Mouse (Mus musculus) heart, embryonic 12.5 days (tissue): ENCODE measurements around the gene Rdm1. TPM values are rescaled to one million over a fixed set of nuclear protein-coding genes. Genes with fewer than 3 reads are reported as not detected.

ENCODE experiments used
- ATAC-seq: fragments of 200-750 bp; cut with Nextera tagmentation; 2 replicates; pipeline ENCODE4 v1.8.0; 2017; ENCODE audit warnings: moderate TSS enrichment, moderate library complexity; ENCODE audit not compliant: insufficient number of reproducible peaks, low FRiP score
- H3K27ac ChIP-seq: fragments of 300-500 bp; sonication (generic); 2 replicates; pipeline ENCODE4 v1.5.1; 2016; ENCODE audit warnings: mild to moderate bottlenecking, moderate library complexity; ENCODE audit not compliant: poor library complexity, severe bottlenecking
- H3K27me3 ChIP-seq: fragments of 300-500 bp; sonication (generic); replicated peaks from 2 replicates; pipeline ENCODE4 v1.6.1; 2016; ENCODE audit warnings: mild to moderate bottlenecking, moderate library complexity
- H3K36me3 ChIP-seq: fragments of 300-500 bp; sonication (generic); 2 replicates; pipeline ENCODE4 v1.6.1; 2016; ENCODE audit warnings: mild to moderate bottlenecking, moderate library complexity
- H3K4me1 ChIP-seq: fragments of 300-500 bp; sonication (generic); replicated peaks from 2 replicates; pipeline ENCODE4 v1.6.1; 2016; ENCODE audit warnings: mild to moderate bottlenecking
- H3K4me2 ChIP-seq: fragments of 300-500 bp; sonication (generic); 2 replicates; pipeline ENCODE4 v1.6.1; 2016; ENCODE audit warnings: mild to moderate bottlenecking, moderate library complexity
- H3K4me3 ChIP-seq: fragments of 300-500 bp; sonication (generic); 2 replicates; pipeline ENCODE4 v1.5.1; 2016; ENCODE audit warnings: mild to moderate bottlenecking
- H3K9ac ChIP-seq: fragments of 300-500 bp; sonication (generic); 2 replicates; pipeline ENCODE4 v1.6.1; 2016; ENCODE audit warnings: mild to moderate bottlenecking, moderate library complexity
- H3K9me3 ChIP-seq: fragments of 300-500 bp; sonication (generic); replicated peaks from 2 replicates; pipeline ENCODE4 v1.6.1; 2016; ENCODE audit warnings: mild to moderate bottlenecking, moderate library complexity
- WGBS: fragments of 180-500 bp; shearing (Covaris S2); methylation state at CpG from one replicate; pipeline ENCODE4 v1.1.7; 2016; 5-methylcytosine and 5-hydroxymethylcytosine counted together
- polyA plus RNA-seq: library from polyadenylated mRNA; unstranded; fragments of >200 nt; fragmentation: Nextera tagmentation; extraction: Ambion mirVana; gene quantifications from 2 replicates; pipeline ENCODE4 v1.2.1, GENCODE M21; 2016

Gene Rdm1
- polyA plus RNA-seq, 1 experiment from 2014 or later = 28.3 TPM

GRCm38 (mm10) chr11:101658751-101659558 is 32.0 kb downstream of the Rdm1 start:
- Histone ChIP-seq H3K9me3 (no peaks in the 10 kb centered on the region), H3K4me1 (peaks cover 11% of the 10 kb centered on the region), H3K4me2 (0 out of 2 replicates have a peak overlapping the region, but pooled peaks have one; percentile 28), H3K27me3 (no peaks in the 10 kb centered on the region), H3K4me3 (no peak overlapping the region), H3K9ac (no peak overlapping the region), H3K27ac (peak overlapping the region; percentile 77), H3K36me3 (no peaks in the 10 kb centered on the region)
- 0 out of 2 replicates have a peak, but pooled peaks have one; percentile 16 for ATAC-seq
- WGBS = 30% methylated on average over 10 of the region's 10 CpGs

DNA sequence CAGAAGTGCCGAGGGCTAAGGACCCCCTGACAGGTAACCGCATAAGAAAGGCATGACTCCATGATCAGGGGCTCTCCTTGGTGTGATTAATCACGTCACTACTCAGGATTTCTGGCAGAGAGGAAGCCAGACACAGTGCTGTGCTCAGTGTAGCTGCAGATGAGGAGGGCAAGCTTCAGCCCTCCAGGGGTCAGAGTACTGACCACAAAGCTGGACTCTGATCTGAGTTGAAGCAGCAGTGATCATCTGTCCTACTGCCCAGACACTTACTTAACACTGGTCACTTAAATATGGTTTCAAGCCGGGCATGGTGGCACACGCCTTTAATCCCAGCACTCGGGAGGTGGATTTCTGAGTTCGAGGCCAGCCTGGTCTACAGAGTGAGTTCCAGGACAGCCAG is 34.2 kb downstream of the Rdm1 start:
- Histone ChIP-seq H3K9ac (no peak overlapping the region), H3K9me3 (no peaks in the 10 kb centered on the region), H3K36me3 (no peaks in the 10 kb centered on the region), H3K27me3 (no peaks in the 10 kb centered on the region), H3K4me1 (peaks cover 11% of the 10 kb centered on the region), H3K4me2 (no peak overlapping the region), H3K27ac (no peak overlapping the region), H3K4me3 (no peak overlapping the region)
- 64% methylated on average over 7 of the region's 7 CpGs for whole genome bisulfite sequencing
- ATAC-seq = no peak

- Histone ChIP-seq H3K27ac (no peak overlapping the region), H3K4me3 (no peak overlapping the region), H3K4me2 (no peak overlapping the region), H3K4me1 (peaks cover 15% of the 10 kb centered on the region), H3K9me3 (no peaks in the 10 kb centered on the region), H3K36me3 (no peaks in the 10 kb centered on the region), H3K27me3 (no peaks in the 10 kb centered on the region), H3K9ac (no peak overlapping the region)
- ATAC-seq = no peak
- WGBS = 27% methylated on average over 5 of the region's 5 CpGs
Observed at GRCm38 (mm10) chr11:101661786-101662185, 34.8 kb downstream of the Rdm1 start.

DNA sequence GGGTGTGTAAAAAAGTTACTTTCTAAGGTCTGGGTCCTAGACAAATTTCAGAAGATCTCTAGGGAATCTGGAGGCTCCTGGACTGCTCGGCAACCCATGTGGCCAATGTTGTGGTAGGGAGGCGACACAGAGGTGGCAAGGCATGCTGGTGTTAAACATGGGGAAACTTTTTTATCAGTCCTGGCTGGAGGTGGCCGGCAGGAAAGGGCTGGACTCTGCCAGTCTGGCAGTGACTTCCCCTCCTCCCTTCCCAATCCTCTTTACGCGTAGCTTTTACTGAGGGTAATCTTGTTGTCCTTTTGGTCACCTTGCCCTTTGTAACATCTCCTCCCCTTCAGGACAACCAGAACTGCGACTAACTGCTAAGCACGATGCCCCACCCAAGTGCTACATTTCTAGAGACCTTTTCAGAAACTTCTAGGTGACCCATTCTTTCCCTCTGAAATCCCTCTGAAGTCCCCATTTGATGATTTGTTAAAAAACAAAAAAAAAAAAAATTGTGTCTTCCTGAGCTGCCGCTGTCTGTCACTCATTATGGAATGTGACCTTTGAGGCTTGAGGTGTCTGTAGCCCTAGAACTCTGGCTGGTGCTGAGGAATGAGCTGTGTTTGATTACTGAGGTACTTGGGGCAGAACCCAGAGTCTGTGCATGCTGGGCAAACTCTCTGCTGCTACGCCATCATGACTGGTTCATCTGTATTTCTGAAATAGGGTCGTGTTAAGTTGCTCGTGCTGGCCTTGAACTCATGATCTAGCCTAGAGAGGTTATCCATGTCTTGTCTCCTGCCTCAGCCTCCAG is 36.4 kb downstream of the Rdm1 start:
- H3K27ac ChIP-seq = no peak overlapping the region
- no peak overlapping the region for H3K4me2 ChIP-seq
- no peak overlapping the region for H3K9ac ChIP-seq
- H3K4me3 ChIP-seq = no peak overlapping the region
- no peaks in the 10 kb centered on the region for H3K9me3 ChIP-seq
- peaks cover 27% of the 10 kb centered on the region for H3K4me1 ChIP-seq
- no peaks in the 10 kb centered on the region for H3K36me3 ChIP-seq
- WGBS = 29% methylated on average over 11 of the region's 11 CpGs
- no peak for ATAC-seq
- H3K27me3 ChIP-seq = no peaks in the 10 kb centered on the region

DNA sequence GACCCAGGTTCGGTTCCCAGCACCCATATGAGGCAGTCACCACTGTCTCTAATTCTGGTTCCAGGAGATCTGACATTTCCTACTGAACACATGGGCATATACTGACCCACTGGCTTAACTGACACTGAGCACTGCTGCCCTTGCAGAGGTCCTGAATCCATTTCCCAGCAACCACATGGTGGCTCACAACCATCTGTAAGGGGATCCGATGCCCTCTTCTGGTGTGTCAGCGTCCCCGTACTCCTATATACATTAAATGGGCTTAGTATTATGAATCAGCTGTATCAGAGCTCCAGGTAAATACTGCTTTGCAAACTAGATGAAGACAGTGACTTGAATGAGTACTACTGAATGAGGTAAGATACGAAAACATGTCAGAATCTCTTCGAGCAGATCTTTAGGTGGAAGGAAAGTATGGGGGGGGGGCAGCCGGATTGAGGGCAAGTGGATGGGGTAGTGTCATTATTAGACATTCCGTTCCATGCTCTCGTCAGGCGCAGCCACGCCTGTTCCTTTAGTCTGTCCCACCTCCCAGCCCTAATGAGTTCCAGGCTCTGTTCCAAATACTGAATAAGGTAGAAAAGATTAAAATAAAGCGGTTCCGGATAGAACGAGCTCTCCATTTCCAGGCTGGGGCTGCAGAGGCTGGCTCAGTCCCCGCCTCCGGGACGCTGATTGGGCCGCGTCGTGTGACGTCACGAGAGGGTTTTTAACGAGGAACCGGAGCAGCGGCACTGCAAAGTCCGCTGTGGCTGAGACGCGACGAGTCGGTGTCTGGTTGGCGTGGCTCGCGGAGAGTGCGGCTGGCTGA is 38.0 kb downstream of the Rdm1 start, which contains the start of gene Arl4d:
TSS of gene Arl4d (plus strand) at position 717 of the 811 bp plus-strand sequence.
- 8% methylated on average over 34 of the region's 34 CpGs for WGBS
- ATAC-seq = peak; percentile 91

GRCm38 (mm10) chr11:101665636-101665992 is 38.6 kb downstream of the Rdm1 start:
- under 1% methylated on average over 24 of the region's 24 CpGs for WGBS
- Histone ChIP-seq H3K9ac (peak overlapping the region; percentile 88), H3K9me3 (no peaks in the 10 kb centered on the region), H3K4me3 (peak overlapping the region; percentile 73), H3K4me1 (peaks cover 48% of the 10 kb centered on the region), H3K4me2 (peak overlapping the region; percentile 92), H3K27me3 (no peaks in the 10 kb centered on the region), H3K36me3 (no peaks in the 10 kb centered on the region), H3K27ac (peak overlapping the region; percentile 86)
- no peak for ATAC-seq

More for the DNA sequence above, 38.0 kb downstream of the Rdm1 start, which contains the start of gene Arl4d:
- Histone ChIP-seq H3K4me3 (peak within 1 kb of the TSS; percentile 73), H3K9ac (peak within 1 kb of the TSS; percentile 88), H3K4me2 (peak within 1 kb of the TSS; percentile 92), H3K27me3 (no peaks in the 10 kb centered on the region), H3K27ac (peak within 1 kb of the TSS; percentile 86), H3K4me1 (peaks cover 43% of the 10 kb centered on the region), H3K36me3 (no peaks in the 10 kb centered on the region), H3K9me3 (no peaks in the 10 kb centered on the region)

DNA sequence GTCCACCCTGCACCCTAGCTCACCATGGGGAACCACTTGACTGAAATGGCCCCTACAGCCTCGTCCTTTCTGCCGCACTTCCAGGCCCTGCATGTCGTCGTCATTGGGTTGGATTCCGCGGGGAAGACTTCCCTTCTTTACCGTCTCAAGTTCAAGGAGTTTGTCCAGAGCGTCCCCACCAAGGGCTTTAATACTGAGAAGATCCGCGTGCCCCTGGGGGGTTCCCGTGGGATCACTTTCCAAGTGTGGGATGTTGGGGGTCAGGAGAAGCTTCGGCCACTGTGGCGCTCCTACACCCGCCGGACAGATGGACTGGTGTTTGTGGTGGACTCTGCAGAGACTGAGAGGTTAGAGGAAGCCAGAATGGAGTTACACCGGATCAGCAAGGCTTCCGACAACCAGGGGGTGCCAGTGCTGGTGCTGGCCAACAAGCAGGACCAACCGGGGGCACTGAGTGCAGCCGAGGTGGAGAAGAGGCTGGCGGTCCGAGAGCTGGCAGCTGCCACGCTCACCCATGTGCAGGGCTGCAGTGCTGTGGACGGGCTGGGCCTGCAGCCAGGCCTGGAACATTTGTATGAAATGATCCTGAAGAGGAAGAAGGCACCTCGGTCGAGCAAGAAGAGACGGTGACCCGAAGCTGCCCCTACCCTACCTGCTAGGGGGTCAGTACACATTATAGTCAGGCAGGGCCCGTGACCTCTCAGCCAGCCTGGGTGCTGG is 39.8 kb downstream of the Rdm1 start:
- WGBS = 56% methylated on average over 28 of the region's 28 CpGs
- H3K9me3 ChIP-seq = no peaks in the 10 kb centered on the region
- peaks cover 48% of the 10 kb centered on the region for H3K4me1 ChIP-seq
- no peaks in the 10 kb centered on the region for H3K36me3 ChIP-seq
- ATAC-seq = no peak
- peak overlapping the region; percentile 66 for H3K9ac ChIP-seq
- H3K27me3 ChIP-seq = no peaks in the 10 kb centered on the region
- peak overlapping the region; percentile 92 for H3K4me2 ChIP-seq
- H3K27ac ChIP-seq = peak overlapping the region; percentile 37
- H3K4me3 ChIP-seq = peak overlapping the region; percentile 73

GRCm38 (mm10) chr11:101667871-101668532 is 41.0 kb downstream of the Rdm1 start:
- H3K4me1 ChIP-seq = peaks cover 53% of the 10 kb centered on the region
- no peak for ATAC-seq
- H3K9me3 ChIP-seq = no peaks in the 10 kb centered on the region
- H3K27me3 ChIP-seq = no peaks in the 10 kb centered on the region
- 0 out of 2 replicates have a peak overlapping the region, but pooled peaks have one; percentile 20 for H3K9ac ChIP-seq
- H3K4me2 ChIP-seq = peak overlapping the region; percentile 92
- WGBS = 39% methylated on average over 14 of the region's 14 CpGs
- no peaks in the 10 kb centered on the region for H3K36me3 ChIP-seq
- peak overlapping the region; percentile 11 for H3K4me3 ChIP-seq
- peak overlapping the region; percentile 83 for H3K27ac ChIP-seq

DNA sequence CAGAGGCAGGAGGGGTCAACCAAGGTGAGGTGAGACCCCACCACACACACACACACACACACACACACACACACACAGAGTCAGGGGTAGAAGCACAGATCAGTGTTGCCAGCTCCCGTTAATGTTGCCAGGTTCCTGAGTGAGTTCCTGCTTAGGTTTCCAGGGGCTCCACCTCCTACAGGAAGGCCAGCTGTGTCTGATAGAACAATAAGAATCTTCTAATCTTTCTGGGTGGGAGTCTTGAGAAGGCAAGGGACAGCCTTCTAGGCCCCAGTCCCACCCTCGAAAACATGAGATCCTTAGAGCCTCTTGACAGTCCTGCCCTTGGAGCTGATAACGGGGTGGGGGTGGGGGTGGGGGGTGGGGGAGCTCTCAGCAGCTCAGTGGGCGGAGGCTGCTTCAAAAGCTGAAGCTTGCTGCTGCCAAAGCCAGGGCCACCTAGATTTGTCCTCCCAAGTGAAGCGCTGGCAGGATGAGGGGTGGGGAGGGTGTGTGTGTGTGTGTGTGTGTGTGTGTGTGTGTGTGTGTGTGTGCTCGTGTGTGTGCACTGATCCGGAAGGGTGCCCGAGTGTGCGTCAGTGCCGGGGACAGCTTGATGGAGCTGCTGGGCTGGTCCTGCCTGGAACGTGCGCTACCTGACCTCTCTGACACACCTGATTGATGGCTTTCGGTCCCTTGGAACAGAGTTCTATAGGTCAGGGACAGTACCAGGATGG is 41.7 kb downstream of the Rdm1 start:
- Histone ChIP-seq H3K9ac (0 out of 2 replicates have a peak overlapping the region, but pooled peaks have one; percentile 20), H3K27ac (peak overlapping the region; percentile 83), H3K36me3 (no peaks in the 10 kb centered on the region), H3K27me3 (no peaks in the 10 kb centered on the region), H3K9me3 (no peaks in the 10 kb centered on the region), H3K4me3 (no peak overlapping the region; the same call in 1 of the 2 replicates), H3K4me1 (peaks cover 54% of the 10 kb centered on the region), H3K4me2 (peak overlapping the region; percentile 92)
- WGBS = 12% methylated on average over 13 of the region's 13 CpGs
- peak; percentile 15; the same call in 1 of the 2 replicates for ATAC-seq
